Mouse (Mus musculus) heart, postnatal 10 days (tissue): Measurements from ENCODE around the gene Tmem263. TPM values are rescaled to one million over a fixed set of nuclear protein-coding genes. Genes with fewer than 3 reads are reported as not detected.
A peak's percentile ranks its signal among the peaks of the same experiment; 100 is the strongest.

Experiments used
- DNase-seq, 2 experiments: peaks; one replicate each; pipeline ENCODE4 v3.0.0; 2021
- intact Hi-C: fragments of 180-260 bp; cut with DNase I; formaldehyde crosslinking; loops from one replicate; pipeline ENCODE4 v1.15.1; 2025
- total RNA-seq, 2 experiments: library from RNA; stranded (reverse); gene quantifications; 2 replicates each; pipeline ENCODE4 v1.2.3; 2021

Gene Tmem263
- total RNA-seq = 10 to 100 TPM; 25.2 to 29.8 TPM

DNA sequence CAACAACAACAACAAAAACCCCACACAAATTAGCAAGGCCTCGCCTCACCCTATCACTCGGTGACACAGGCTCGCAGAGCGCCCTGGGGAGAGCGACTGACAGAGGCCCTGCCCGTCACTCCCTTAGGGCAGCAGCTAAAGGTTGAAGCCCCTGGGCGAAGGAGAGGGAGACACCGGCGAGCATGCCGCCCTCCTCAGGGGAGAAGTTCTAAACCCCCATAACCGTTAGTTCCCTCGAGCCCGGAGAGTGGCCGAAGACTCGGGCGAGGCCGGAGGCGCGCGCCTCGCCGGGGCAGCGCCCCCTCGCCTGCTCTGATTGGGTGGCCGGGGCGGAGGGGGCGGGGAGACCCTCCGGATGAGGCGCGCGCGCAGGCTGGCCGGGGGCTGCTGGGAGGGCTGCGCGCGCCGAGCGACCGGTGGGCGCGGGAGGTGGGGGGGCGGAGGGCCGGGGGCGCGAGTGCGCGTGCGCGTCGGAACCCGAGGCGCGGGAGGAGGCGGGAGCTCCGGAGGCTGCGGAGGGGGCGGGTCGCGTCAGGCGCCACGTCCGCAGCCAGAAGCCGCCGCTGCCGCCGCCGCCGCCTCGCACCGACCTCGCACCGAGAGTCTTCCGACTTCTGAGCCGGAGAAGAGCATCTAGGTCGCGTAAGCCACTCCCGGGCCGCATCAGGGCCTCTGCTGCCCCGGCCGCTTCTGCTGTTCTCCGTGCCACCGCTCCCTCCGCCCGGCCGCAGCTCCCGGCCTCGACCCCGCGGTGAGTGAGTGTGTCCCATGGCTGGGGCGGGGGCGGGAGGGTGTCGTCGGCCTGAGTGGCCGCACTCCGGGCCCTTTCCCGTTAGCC is at the start of gene Tmem263, which contains the start of gene Fhl4:
TSS of gene Tmem263 (plus strand) at position 381 of the 838 bp plus-strand sequence.
TSS of gene Fhl4 (minus strand) at position 249 of the 838 bp plus-strand sequence.
- intact Hi-C loops = loop anchor here (2.0 kb wide), 1 partner anchor 82 kb away; the partner anchor contains the start of gene Cry1
- peak; percentile 91 to 92 for DNase-seq

DNA sequence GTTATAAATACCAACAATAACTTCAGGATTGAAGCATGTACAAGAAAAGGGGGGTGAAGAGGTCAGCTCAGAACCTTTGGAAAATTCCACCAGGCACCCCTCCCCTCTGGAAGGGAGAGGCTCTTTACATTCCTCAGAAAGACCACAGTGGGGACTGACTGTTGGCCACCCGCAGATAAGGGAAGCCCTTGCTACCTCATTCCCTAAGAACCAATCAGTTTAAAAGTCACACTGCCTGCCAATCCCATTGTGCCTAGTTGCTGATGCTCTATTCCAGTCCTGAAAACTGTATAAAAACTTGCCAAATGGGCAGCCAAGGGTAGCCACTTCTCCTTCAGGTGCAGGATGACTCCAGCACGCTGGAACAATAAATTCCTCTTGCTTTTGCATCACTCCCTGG is 47.6 kb upstream of the Tmem263 start:
- intact Hi-C loops = no loop called here

DNA sequence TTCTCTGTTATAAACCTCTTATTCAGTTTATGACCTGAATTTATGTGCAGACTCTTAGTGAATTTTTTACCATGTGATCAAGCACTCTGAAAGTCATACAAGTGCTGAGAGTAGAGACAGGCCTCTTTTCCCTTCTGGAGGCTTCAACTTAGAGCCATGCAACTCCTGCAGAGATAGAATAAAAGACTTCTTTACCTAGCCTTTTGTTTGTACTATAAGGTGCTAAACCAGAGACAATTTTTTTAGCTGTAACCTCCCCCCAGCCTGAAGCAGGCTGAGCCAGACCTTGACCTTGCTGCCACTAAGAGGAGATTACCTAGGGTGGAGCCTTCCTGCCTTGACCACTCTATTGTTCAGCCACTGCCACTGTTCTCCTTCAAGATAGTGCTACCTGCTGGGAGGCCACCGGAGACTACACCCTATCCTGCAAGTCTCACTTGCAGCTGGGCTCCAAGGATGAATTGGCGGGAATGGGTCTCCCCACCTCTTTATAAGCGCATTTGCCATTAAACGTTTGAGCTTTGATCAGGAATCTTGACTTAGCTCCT is 30.7 kb upstream of the Tmem263 start:
- no peak for DNase-seq
- intact Hi-C loops = no loop called here

More for the DNA sequence above, 47.6 kb upstream of the Tmem263 start:
- DNase-seq = no peak

DNA sequence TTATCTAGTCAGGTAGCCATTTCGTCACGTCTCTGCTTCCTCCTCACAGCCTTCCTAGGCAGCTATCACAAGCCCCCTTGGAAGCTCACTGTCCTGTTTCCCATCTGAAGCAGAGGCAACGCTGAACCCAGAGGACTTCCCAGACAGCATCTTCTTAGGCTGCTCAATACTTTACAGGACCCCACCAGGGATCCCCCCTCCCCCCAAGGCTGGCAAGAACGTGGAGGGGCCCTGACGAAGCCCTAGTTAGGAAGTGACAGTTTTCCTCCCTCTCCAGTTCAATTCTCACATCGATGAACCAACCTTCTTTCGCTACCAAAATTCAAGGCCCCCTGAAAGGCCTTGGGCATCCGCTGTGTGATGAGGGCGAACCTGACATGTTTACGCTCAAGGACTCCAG is 586 bp upstream of the Tmem263 start:
- intact Hi-C loops = loop anchor here (2.0 kb wide), 1 partner anchor 83 kb away; the partner anchor contains the start of gene Cry1
- no peak for DNase-seq

DNA sequence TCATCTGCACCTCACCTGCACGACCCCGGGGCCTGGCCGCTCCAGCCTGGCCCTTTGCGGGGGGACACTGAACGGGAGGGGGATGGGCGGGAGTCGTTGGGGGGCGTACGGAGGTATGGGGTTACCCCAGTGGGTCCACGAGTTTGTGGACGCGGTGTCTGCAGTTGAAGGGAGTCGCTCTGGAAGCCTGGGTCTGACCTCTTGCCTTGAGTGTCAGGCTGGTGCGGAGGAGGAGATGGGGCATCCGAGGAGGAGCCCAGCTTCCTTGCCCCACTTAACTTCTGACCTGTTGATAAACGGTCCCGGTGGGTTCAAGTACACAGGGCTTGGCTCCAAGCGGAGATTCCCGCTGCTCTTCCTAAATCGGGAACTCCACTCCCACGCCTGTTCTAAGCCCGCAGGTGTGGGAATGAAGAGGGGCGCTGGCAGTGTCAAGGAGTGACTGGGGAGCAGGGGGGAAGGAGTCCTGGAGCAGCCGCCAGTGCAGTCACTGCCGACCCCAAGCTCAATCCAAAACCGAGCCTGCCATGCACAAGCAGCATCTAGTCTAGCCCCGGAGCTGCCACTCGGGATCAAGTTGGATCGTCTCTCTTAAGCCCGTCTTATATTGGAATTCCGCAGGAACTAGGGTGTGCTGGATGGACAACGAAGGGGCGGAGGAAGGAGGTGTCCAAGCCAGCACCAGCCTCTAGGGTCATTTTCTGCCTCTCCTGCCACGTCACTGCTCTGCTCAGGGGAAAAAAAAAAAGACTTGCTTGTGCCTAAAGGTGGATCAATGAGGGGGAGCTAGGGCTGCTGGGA is 858 bp downstream of the Tmem263 start:
- intact Hi-C loops = loop anchor here (2.0 kb wide), 1 partner anchor 82 kb away; the partner anchor contains the start of gene Cry1
- DNase-seq = peak; percentile 41 to 45

DNA sequence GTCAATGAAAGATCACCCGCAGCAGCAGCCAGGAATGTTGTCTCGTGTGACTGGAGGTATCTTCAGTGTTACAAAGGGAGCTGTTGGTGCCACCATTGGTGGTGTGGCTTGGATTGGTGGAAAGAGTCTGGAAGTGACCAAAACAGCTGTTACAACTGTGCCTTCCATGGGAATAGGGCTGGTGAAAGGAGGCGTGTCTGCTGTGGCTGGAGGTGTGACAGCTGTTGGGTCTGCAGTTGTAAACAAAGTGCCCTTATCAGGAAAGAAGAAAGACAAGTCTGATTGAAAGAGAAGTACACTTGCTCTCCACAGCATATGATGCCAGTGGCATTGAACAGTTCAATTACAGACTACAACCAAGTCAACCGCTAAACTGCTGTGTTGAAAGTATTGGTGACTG is 12.0 kb downstream of the Tmem263 start:
- intact Hi-C loops = no loop called here

DNA sequence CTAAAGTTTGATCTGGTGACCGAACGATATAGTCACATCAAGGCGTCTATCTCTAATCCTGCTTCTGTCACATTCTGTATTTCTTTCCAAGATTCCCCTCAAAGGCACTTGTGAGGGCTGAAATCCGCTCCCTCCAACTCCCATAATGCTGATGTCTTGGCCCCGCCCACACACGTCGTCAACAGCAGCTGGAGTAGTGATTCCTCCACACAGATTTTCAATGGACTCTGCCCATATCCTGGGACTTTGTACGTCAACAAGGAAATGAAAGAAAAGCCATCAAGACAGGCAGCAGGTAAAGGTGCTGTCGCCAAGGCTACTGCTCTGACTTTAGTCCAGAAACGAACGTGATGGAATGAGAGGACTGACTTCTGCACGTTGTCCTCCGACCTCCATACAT is 22.8 kb downstream of the Tmem263 start:
- intact Hi-C loops = no loop called here
- no peak for DNase-seq

More for the DNA sequence above, 12.0 kb downstream of the Tmem263 start:
- peak in 1 of 2 experiments; percentile 18 for DNase-seq

- peak; percentile 94 to 95 for DNase-seq
- intact Hi-C loops = no loop called here
These were observed 25.2 kb downstream of the Tmem263 start, which contains the start of gene Mterf2 for GRCm38 (mm10) chr10:85127395-85128287. Gene Mterf2 (minus strand): TSS chr10:85128027.

GRCm38 (mm10) chr10:85128453-85128852 is 26.0 kb downstream of the Tmem263 start:
- intact Hi-C loops = no loop called here
- DNase-seq = peak; percentile 18 to 32

DNA sequence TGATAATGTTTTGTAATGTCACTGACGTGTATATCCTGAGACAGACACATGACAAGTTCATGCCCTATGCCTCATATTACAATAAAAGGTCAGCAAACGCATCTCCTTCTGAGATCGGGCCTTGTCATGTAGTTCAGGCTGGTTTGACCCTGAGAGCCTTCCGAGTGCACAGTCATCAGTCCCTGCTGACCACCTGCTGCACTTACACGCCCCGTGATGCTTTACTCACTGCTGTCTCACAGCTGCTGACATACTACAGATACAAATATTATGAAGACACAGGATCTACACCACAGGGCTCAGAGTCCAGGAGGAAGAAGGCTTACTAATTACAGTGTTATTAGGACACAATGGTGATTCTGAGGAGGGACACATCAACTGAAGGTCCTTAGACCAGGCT is 34.1 kb downstream of the Tmem263 start:
- intact Hi-C loops = no loop called here
- no peak for DNase-seq

- no peak for DNase-seq
- intact Hi-C loops = no loop called here
These were observed 39.0 kb downstream of the Tmem263 start for GRCm38 (mm10) chr10:85141465-85141864.

GRCm38 (mm10) chr10:85146282-85146681 is 43.9 kb downstream of the Tmem263 start:
- intact Hi-C loops = no loop called here
- DNase-seq = no peak

DNA sequence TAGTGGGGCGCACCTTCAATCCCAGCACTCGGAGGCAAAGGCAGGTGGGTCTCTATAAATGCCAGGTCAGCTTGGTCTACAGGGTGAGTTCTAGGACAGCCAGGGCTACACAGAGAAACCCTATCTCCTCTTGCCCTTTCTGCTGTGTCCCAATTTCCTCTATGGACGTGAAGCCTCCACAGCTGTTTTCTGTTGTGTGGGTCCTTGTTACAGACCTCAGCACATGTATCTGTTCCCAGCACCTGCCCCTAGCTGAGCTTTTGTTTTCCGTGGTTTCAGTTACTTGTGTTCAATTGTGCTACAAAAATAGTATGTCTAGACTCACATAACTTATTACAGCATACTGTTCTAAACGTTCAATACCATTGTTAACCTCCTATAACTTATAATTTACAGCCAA is 46.8 kb downstream of the Tmem263 start:
- intact Hi-C loops = no loop called here
- no peak for DNase-seq

GRCm38 (mm10) chr10:85154195-85154594 is 51.8 kb downstream of the Tmem263 start:
- intact Hi-C loops = loop anchor here (10.0 kb wide), 1 partner anchor 471 kb away; no protein-coding TSS in a partner anchor

GRCm38 (mm10) chr10:85157451-85157850 is 55.0 kb downstream of the Tmem263 start:
- intact Hi-C loops = loop anchor here (10.0 kb wide), 1 partner anchor 467 kb away; no protein-coding TSS in a partner anchor
- DNase-seq = no peak

More at GRCm38 (mm10) chr10:85154195-85154594, 51.8 kb downstream of the Tmem263 start:
- peak; percentile 67 to 81 for DNase-seq

- no peak for DNase-seq
- intact Hi-C loops = loop anchor here (10.0 kb wide), 1 partner anchor 465 kb away; no protein-coding TSS in a partner anchor
These were observed 57.7 kb downstream of the Tmem263 start for GRCm38 (mm10) chr10:85159989-85160619.

GRCm38 (mm10) chr10:85161745-85162351 is 59.4 kb downstream of the Tmem263 start:
- intact Hi-C loops = no loop called here
- DNase-seq = peak; percentile 24 to 41

GRCm38 (mm10) chr10:85164791-85165190 is 62.4 kb downstream of the Tmem263 start:
- no peak for DNase-seq
- intact Hi-C loops = no loop called here

GRCm38 (mm10) chr10:85165306-85165705 is 62.9 kb downstream of the Tmem263 start:
- no peak for DNase-seq
- intact Hi-C loops = no loop called here
